ENCODE assay signal across 9 mouse cellular contexts in genomic region chr4:66768762-66769161, GRCm38 (mm10). TPM values are rescaled to one million over a fixed set of nuclear protein-coding genes. Genes with fewer than 3 reads are reported as not detected.
A peak's percentile ranks its signal among the peaks of the same experiment; 100 is the strongest.
DNase-seq lines count a peak whose midpoint lies in the region; ATAC-seq lines count a peak whose summit lies in the region.
"Had no signal": no experiment of that assay in that cellular context is flagged by ENCODE, and none has a peak within 500 bp of the region (broad histone marks: within the 10 kb centered on the region; RNA-seq: fewer than 3 reads in every experiment).

No protein-coding gene starts in this region.

- no peaks in the 10 kb centered on the region for H3K9me3 ChIP-seq in forebrain, embryonic 14.5 days (replicated peaks; ENCODE audit: control insufficient read depth, low read length)
- H3K9me3 ChIP-seq in neural tube, embryonic 11.5 days (ENCODE audit: control insufficient read depth, low read length), result no peaks in the 10 kb centered on the region
- H3K9me3 ChIP-seq: liver, embryonic 15.5 days had no signal

- H3K4me2 ChIP-seq in forebrain, embryonic 14.5 days (ENCODE audit: low read length), result no peak overlapping the region
- H3K4me2 ChIP-seq in neural tube, embryonic 11.5 days (ENCODE audit: low read depth), result no peak overlapping the region
- H3K4me2 ChIP-seq: liver, embryonic 15.5 days had no signal

- ATAC-seq in forebrain, embryonic 14.5 days, result peak; percentile 57
- ATAC-seq in neural tube, embryonic 11.5 days (ENCODE audit: insufficient read depth, low FRiP score, low TSS enrichment), result peak; percentile 54; the same call in 1 of the 2 replicates
- ATAC-seq in erythroblast, adult 5-6 weeks (replicated peaks; ENCODE audit: low FRiP score, poor library complexity, severe bottlenecking), result no peak

- no peaks in the 10 kb centered on the region for H3K36me3 ChIP-seq in forebrain, embryonic 14.5 days (ENCODE audit: control insufficient read depth, insufficient read depth, low read length)
- H3K36me3 ChIP-seq in neural tube, embryonic 11.5 days (ENCODE audit: control insufficient read depth, insufficient read depth, low read length), result no peaks in the 10 kb centered on the region
- H3K36me3 ChIP-seq: liver, embryonic 15.5 days had no signal

- peak; percentile 39 for DNase-seq in kidney, adult 18-20 months
- no peak for DNase-seq in kidney, adult 11 months
- peak; percentile 5 for DNase-seq in c-Kit-positive CD71-negative TER-119-negative erythroid progenitor cells, embryonic 14.5 days (ENCODE audit: low read depth)
- peak; percentile 74 for DNase-seq in forebrain, embryonic 14.5 days (ENCODE audit: low spot score)
- DNase-seq in kidney, adult 8-10 months, result peak; percentile 3 to 23
- DNase-seq in left cerebral cortex, postnatal 36 days (ENCODE audit: low spot score in 2 of 2), result peak; percentile 30 to 61
- peak; percentile 53 for DNase-seq in neural tube, embryonic 11.5 days (ENCODE audit: low spot score)

- no peaks in the 10 kb centered on the region for H3K27me3 ChIP-seq in forebrain, embryonic 14.5 days (replicated peaks; ENCODE audit: control insufficient read depth, insufficient read depth, low read length)
- H3K27me3 ChIP-seq in neural tube, embryonic 11.5 days (ENCODE audit: control insufficient read depth, insufficient read depth, low read length), result no peaks in the 10 kb centered on the region
- H3K27me3 ChIP-seq: liver, embryonic 15.5 days had no signal

- H3K4me1 ChIP-seq in forebrain, embryonic 14.5 days (ENCODE audit: control insufficient read depth, insufficient read depth, low read length), result no peaks in the 10 kb centered on the region
- no peaks in the 10 kb centered on the region for H3K4me1 ChIP-seq in neural tube, embryonic 11.5 days (ENCODE audit: control insufficient read depth, insufficient read depth, low read length)
- H3K4me1 ChIP-seq: liver, embryonic 15.5 days had no signal

- no peak overlapping the region for H3K9ac ChIP-seq in forebrain, embryonic 14.5 days (ENCODE audit: low read length)
- H3K9ac ChIP-seq in neural tube, embryonic 11.5 days (ENCODE audit: low read length), result no peak overlapping the region
- H3K9ac ChIP-seq: liver, embryonic 15.5 days had no signal

- WGBS in forebrain, embryonic 14.5 days, result 37% methylated on average over 4 of the region's 4 CpGs
- WGBS in neural tube, embryonic 11.5 days, result 47% methylated on average over 4 of the region's 4 CpGs

- intact Hi-C loops in left cerebral cortex, postnatal 36 days (cut with DNase I), result loop anchor here (10.0 kb wide), 1 partner anchor 706 kb away; no protein-coding TSS in a partner anchor

- H3K27ac ChIP-seq in forebrain, embryonic 14.5 days (ENCODE audit: low read depth, low read length), result no peak overlapping the region
- H3K27ac ChIP-seq in neural tube, embryonic 11.5 days (ENCODE audit: low read depth, low read length), result no peak overlapping the region
- H3K27ac ChIP-seq: liver, embryonic 15.5 days had no signal

- no peak overlapping the region for H3K4me3 ChIP-seq in forebrain, embryonic 14.5 days (ENCODE audit: low read depth, low read length)
- no peak overlapping the region for H3K4me3 ChIP-seq in neural tube, embryonic 11.5 days (ENCODE audit: low read depth, low read length)
- H3K4me3 ChIP-seq: liver, embryonic 15.5 days had no signal

RNA-seq across cellular contexts. Expression of gene Tlr4, which starts 58.6 kb away (rescaled TPM):
- polyA plus RNA-seq in forebrain, embryonic 14.5 days (2014; fragmentation: Nextera tagmentation; extraction: Ambion mirVana), result 0.80 and 0.89 TPM in 2 replicates
- total RNA-seq in left cerebral cortex, postnatal 36 days (2021), result 1 to 10 TPM; 2.1 to 2.4 TPM
- 0.39 and 0.84 TPM in 2 replicates for polyA plus RNA-seq in neural tube, embryonic 11.5 days (2014; fragmentation: Nextera tagmentation; extraction: Ambion mirVana)
- total RNA-seq in erythroblast, adult 5-6 weeks (2015; ENCODE audit: low replicate concordance), result 5.4 and 6.5 TPM in 2 replicates
- total RNA-seq in erythroblast, adult 5-6 weeks (2017; ENCODE audit: low replicate concordance), result 5.6 and 6.3 TPM in 2 replicates
